Mouse (Mus musculus) skeletal muscle tissue, postnatal 0 days (tissue): ENCODE data around the gene H2-M11. TPM values are rescaled to one million over a fixed set of nuclear protein-coding genes. Genes with fewer than 3 reads are reported as not detected.

Experiments
- polyA plus RNA-seq: library from polyadenylated mRNA; unstranded; fragments of >200 nt; fragmentation: Nextera tagmentation; extraction: Ambion mirVana; gene quantifications from 2 replicates; pipeline ENCODE4 v1.2.1, GENCODE M21; 2015

Gene H2-M11
- not detected in 2 replicates for polyA plus RNA-seq

DNA sequence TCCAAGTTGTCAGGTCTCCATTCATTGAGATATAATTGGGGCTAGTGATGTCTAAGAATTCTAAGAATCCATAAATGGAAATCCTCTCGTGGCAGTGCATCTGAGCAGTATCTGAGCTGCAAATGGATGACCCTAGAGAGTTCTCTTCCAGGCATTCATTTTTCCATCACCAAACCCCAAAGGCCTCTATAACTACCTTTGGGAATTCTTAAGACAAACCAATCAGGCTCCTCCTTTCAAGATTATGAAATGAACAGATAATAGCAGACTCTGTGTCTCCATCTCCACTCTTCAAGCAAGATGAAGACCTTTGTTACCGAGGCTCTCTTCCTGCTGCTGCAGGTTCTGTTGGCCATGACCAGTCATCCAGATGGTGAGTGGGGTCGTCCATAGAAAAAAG, at the start of gene H2-M11:
H2-M11 (plus strand) TSS at position 301 of the 400 bp plus-strand sequence.

Other genes with a start within 250 kb of the H2-M11 start
- not detected in 2 replicates for gene H2-M10.1, start 220.9 kb upstream of the H2-M11 start, polyA plus RNA-seq
- not detected in 2 replicates for gene H2-M10.3, start 178.7 kb upstream of the H2-M11 start, polyA plus RNA-seq
- not detected in 2 replicates for gene H2-M10.4, start 84.7 kb upstream of the H2-M11 start, polyA plus RNA-seq
- 0.26 and 0.56 TPM in 2 replicates for gene H2-M9, start 95.6 kb downstream of the H2-M11 start, polyA plus RNA-seq
- gene H2-M1, start 125.1 kb downstream of the H2-M11 start, polyA plus RNA-seq = not detected in 2 replicates
- gene H2-M10.5, start 225.8 kb downstream of the H2-M11 start, polyA plus RNA-seq = not detected in 2 replicates